Mouse (Mus musculus): ENCODE results near the gene Als2cl. TPM values are rescaled to one million over a fixed set of nuclear protein-coding genes. Genes with fewer than 3 reads are reported as not detected.

The Als2cl gene
- total RNA-seq (2015; ENCODE audit: low replicate concordance) (0.63 TPM in 1 of 2 replicates, not detected in the other), total RNA-seq (2017; ENCODE audit: low replicate concordance) (not detected in 2 replicates)

DNA sequence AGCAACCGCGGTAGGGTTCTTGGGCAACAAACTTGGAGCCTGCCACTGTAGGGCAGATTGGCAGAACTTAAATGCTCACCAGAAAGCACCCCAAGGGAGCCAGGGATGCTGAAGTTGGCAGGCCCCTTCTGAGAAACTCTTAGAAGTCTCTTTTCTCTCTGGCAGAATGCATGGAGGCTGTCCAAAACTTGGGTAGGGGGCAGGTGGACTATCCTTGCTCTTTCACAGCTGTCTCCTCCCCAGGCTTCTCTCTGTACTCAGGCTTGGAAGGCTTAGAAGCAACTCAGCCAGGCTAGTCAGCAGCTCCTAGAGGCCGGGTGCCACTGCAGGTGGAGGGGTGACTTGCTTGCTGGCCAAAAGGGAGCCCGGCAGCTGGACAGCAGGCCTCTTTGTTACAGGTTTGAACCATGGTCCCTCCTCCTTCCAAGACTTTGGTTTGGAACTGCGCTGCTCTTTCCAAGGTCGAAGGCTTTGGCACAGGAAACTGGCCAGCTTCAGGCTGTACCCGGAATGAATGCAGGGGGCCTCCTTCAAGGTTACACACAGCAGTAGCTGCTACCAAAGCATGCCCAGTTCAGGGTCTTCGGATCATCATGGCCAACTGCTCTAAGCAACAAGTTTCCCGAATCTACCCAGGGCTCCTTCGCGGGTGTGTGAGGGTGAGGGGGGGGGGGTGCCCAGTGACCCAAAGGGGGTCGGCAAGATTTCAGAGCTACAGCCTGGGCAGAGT lies at the start of gene Als2cl:
Gene Als2cl (plus strand): TSS at position 680 of the 730 bp plus-strand sequence.
- no peak for ATAC-seq (replicated peaks; ENCODE audit: low FRiP score, poor library complexity, severe bottlenecking)

- no peak for ATAC-seq (replicated peaks; ENCODE audit: low FRiP score, poor library complexity, severe bottlenecking)
These were observed 46.6 kb upstream of the Als2cl start for GRCm38 (mm10) chr9:110833021-110833420.

GRCm38 (mm10) chr9:110834411-110834810 lies 45.3 kb upstream of the Als2cl start, which contains the start of gene Prss45:
Gene Prss45, plus strand, starts transcription at chr9:110834588.
- ATAC-seq (replicated peaks; ENCODE audit: low FRiP score, poor library complexity, severe bottlenecking) = no peak

GRCm38 (mm10) chr9:110834961-110835360 lies 44.7 kb upstream of the Als2cl start:
- ATAC-seq (replicated peaks; ENCODE audit: low FRiP score, poor library complexity, severe bottlenecking) = no peak

- no peak for ATAC-seq (replicated peaks; ENCODE audit: low FRiP score, poor library complexity, severe bottlenecking)
These were observed 43.6 kb upstream of the Als2cl start for GRCm38 (mm10) chr9:110836112-110836511.

GRCm38 (mm10) chr9:110840905-110841304 lies 38.8 kb upstream of the Als2cl start:
- ATAC-seq (replicated peaks; ENCODE audit: low FRiP score, poor library complexity, severe bottlenecking) = no peak

DNA sequence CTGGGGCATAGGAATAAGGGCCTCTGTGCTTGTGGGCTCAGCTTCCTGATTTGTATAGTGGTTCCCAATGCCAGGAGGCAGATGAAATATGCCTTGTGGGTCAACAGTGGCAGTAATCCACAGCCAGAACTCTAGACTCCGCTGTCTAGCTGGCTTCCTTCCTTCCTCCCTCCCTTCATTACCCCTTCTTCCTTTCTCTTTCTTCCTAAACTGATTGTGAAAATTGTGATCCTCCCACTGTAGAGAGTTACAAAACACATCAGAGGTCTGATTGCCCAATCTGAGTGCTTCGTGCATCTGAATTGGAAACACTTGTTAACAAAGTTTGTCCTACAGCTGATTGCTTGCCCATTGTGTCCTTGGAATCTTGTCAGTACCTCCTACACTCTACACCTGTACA lies 38.2 kb upstream of the Als2cl start:
- no peak for ATAC-seq (replicated peaks; ENCODE audit: low FRiP score, poor library complexity, severe bottlenecking)

DNA sequence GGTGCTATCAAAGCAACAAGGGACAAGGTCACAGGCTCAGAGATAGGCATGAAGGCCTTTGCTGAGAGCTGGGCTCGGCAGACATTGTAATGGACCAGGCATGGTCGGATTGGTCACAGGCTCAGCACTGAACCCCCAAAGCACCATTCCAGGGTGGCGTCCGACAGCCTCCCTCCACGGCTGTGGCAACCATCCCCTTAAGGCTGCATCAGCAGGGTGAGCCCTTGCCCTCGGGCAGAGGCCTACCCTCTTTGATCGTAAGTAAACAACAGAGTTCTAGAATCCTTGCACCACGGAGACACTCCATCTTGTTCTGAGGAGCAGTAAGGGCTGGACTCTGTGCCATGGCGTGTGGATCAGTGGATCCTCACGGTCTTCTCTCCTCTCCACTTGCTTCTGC lies 35.5 kb upstream of the Als2cl start, which contains the start of gene Prss46:
Gene Prss46 (plus strand): TSS at position 301 of the 400 bp plus-strand sequence.
- ATAC-seq (replicated peaks; ENCODE audit: low FRiP score, poor library complexity, severe bottlenecking) = no peak

- no peak for ATAC-seq (replicated peaks; ENCODE audit: low FRiP score, poor library complexity, severe bottlenecking)
These were observed 30.5 kb upstream of the Als2cl start for GRCm38 (mm10) chr9:110849162-110849561.

- ATAC-seq (replicated peaks; ENCODE audit: low FRiP score, poor library complexity, severe bottlenecking) = no peak
These were observed 23.8 kb upstream of the Als2cl start for GRCm38 (mm10) chr9:110855903-110856302.

GRCm38 (mm10) chr9:110856920-110857319 lies 22.8 kb upstream of the Als2cl start:
- ATAC-seq (replicated peaks; ENCODE audit: low FRiP score, poor library complexity, severe bottlenecking) = no peak

GRCm38 (mm10) chr9:110857781-110858472 lies 21.7 kb upstream of the Als2cl start, which contains the start of gene Prss50:
Gene Prss50, plus strand, starts transcription at chr9:110857967.
- ATAC-seq (replicated peaks; ENCODE audit: low FRiP score, poor library complexity, severe bottlenecking) = no peak

DNA sequence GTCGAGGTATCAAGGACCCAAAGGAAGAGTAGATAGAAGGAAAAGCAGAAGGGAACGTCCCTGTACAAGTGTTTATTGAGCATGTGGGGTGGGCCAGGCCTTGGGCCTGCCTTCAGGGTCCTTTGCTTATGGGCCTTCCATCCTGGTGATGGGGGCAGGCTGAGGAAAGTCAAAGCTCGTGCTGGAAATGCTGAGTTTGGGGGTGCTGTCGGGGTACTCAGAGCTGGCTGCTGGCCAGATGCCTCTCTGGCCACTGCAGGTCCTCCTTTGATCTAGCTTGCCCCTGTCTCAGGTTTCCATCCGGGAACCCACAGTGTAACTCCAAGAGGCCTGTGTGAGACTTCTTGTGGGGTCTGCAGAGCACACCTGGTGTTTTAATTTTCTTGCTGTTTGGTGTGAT lies 21.1 kb upstream of the Als2cl start:
- ATAC-seq (replicated peaks; ENCODE audit: low FRiP score, poor library complexity, severe bottlenecking) = no peak

GRCm38 (mm10) chr9:110858967-110859596 lies 20.6 kb upstream of the Als2cl start:
- ATAC-seq (replicated peaks; ENCODE audit: low FRiP score, poor library complexity, severe bottlenecking) = no peak

DNA sequence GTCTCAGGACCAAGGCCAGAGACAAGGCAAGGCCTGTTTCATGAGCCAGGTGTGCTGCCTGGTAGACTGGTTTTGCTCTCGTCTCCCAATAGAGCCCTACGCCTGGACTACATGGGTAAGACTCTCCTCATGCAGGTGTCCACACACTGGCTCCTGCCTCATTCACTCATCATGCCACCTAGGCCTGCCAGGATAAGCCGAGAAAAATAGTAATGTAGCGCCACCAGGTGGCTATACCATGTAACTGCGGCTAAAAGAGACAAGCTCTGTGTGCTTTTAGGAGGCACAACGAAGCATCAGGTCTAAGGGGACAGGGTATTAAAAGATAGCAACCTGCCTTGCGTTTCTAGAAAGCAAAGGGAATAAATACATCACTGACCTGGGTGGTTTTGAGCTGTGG lies 8.6 kb upstream of the Als2cl start:
- peak; percentile 51; the same call in 1 of the 2 replicates for ATAC-seq (replicated peaks; ENCODE audit: low FRiP score, poor library complexity, severe bottlenecking)

- ATAC-seq (replicated peaks; ENCODE audit: low FRiP score, poor library complexity, severe bottlenecking) = no peak
These were observed 5.7 kb upstream of the Als2cl start for GRCm38 (mm10) chr9:110873681-110874659.

GRCm38 (mm10) chr9:110874660-110875191 lies 4.9 kb upstream of the Als2cl start:
- ATAC-seq (replicated peaks; ENCODE audit: low FRiP score, poor library complexity, severe bottlenecking) = no peak

DNA sequence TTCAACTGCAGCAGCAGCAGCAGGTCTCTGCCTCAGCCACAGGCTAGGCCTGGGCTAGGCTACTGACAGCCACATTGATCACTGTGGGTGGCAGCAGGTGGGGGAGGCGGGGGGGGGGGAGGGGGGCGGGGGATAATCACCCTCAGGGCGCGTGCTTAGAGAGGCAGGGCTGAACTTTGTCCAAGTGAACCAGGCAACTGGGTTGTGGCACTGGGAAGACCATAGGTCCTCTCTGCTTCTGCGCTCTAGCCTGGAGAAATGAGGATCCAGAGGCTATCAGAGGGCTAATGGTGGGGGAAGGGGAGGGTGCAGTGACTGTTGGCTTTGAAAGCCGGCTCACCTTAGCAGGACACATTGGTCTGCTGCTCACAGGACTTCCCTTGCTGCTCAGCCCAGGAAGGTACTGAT lies 4.4 kb upstream of the Als2cl start:
- ATAC-seq (replicated peaks; ENCODE audit: low FRiP score, poor library complexity, severe bottlenecking) = no peak

- no peak for ATAC-seq (replicated peaks; ENCODE audit: low FRiP score, poor library complexity, severe bottlenecking)
These were observed 2.3 kb upstream of the Als2cl start for GRCm38 (mm10) chr9:110877353-110877752.

Measured in erythroblast, adult 5-6 weeks (primary cell).